Mouse (Mus musculus) olfactory bulb, adult 2 months (tissue): ENCODE data around the gene Tchhl1.

ENCODE experiments used
- CTCF ChIP-seq: fragments of 200-500 bp; IDR thresholded peaks from 2 replicates; pipeline ENCODE4 v1.5.1; 2012; ENCODE audit warnings: low read depth, mild to moderate bottlenecking, low read length, moderate library complexity; ENCODE audit not compliant: insufficient read depth
- POLR2A ChIP-seq: fragments of 200-500 bp; IDR thresholded peaks from 2 replicates; pipeline ENCODE4 v1.6.1; 2012; ENCODE audit warnings: mild to moderate bottlenecking, low read depth, low read length, moderate library complexity; ENCODE audit not compliant: insufficient read depth

DNA sequence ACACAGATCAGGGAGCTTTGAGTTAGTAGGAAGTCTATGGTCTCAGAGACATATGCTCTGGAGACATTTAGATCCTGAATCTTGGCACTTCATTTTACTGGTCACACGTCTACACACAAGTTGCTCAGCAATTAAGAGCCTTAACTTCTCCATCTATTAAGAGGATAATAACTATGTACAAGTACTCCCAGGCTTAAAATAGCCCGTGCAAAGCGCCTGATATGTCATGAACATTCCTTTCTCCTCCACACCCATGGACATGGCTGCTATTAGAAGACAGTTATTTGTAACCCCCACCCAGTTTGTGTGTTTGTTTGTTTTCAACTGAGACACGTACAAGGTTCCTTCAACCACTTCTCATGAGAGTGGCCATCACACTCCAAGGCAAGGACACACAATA lies 1.4 kb upstream of the Tchhl1 start:
- no peak for TF ChIP-seq POLR2A
- no peak for TF ChIP-seq CTCF
